ENCODE assay signal across 16 mouse cellular contexts in genomic region chr10:49453535-49453934, GRCm38 (mm10).
"Had no signal": no experiment of that assay in that cellular context is flagged by ENCODE, and none has a peak within 500 bp of the region (broad histone marks: within the 10 kb centered on the region; RNA-seq: fewer than 3 reads in every experiment).

No protein-coding gene starts in this region.

- H3K27ac ChIP-seq: liver, embryonic 14.5 days; midbrain, embryonic 10.5 days; midbrain, embryonic 12.5 days; stomach, embryonic 15.5 days; stomach, postnatal 0 days had no signal

- H3K4me2 ChIP-seq: lung, embryonic 14.5 days; midbrain, embryonic 12.5 days; stomach, embryonic 15.5 days had no signal

- DNase-seq: lung, adult 18-20 months; lung, embryonic 14.5 days; lung, postnatal 10 days; lung, postnatal 4 days; midbrain, embryonic 14.5 days; right cerebral cortex, postnatal 14 days; thymus, adult 2 months; thymus, postnatal 25 days; thymus, postnatal 4 days had no signal

- H3K27me3 ChIP-seq: midbrain, embryonic 12.5 days; stomach, embryonic 15.5 days had no signal

- H3K36me3 ChIP-seq: midbrain, embryonic 10.5 days; midbrain, embryonic 12.5 days; stomach, embryonic 15.5 days had no signal

- H3K9ac ChIP-seq: liver, embryonic 14.5 days; lung, embryonic 14.5 days; midbrain, embryonic 12.5 days; stomach, embryonic 15.5 days had no signal

- H3K4me3 ChIP-seq: midbrain, embryonic 10.5 days; midbrain, embryonic 12.5 days; myocyte; stomach, embryonic 15.5 days had no signal

- ATAC-seq: midbrain, embryonic 16.5 days had no signal

- H3K4me1 ChIP-seq: midbrain, embryonic 10.5 days; midbrain, embryonic 12.5 days; stomach, embryonic 15.5 days had no signal

- H3K9me3 ChIP-seq: midbrain, embryonic 10.5 days; midbrain, embryonic 12.5 days; stomach, embryonic 15.5 days had no signal
